Mouse (Mus musculus) forebrain, embryonic 10.5 days (tissue): ENCODE data around the gene Pcnx2. TPM values are rescaled to one million over a fixed set of nuclear protein-coding genes. Genes with fewer than 3 reads are reported as not detected.

Source experiments
- DNase-seq: peaks from one replicate; pipeline ENCODE4 v3.0.0-alpha.2; 2017; ENCODE audit warnings: low spot score; ENCODE audit errors: extremely low spot score
- H3K27ac ChIP-seq: fragments of 300-500 bp; sonication (generic); 2 replicates; pipeline ENCODE4 v1.5.1; 2016; ENCODE audit warnings: mild to moderate bottlenecking
- H3K27me3 ChIP-seq: fragments of 300-500 bp; sonication (generic); 2 replicates; pipeline ENCODE4 v1.6.1; 2016; ENCODE audit warnings: mild to moderate bottlenecking; ENCODE audit not compliant: poor library complexity, severe bottlenecking
- H3K36me3 ChIP-seq: fragments of 300-500 bp; sonication (generic); replicated peaks from 2 replicates; pipeline ENCODE4 v1.6.1; 2016; ENCODE audit warnings: mild to moderate bottlenecking, moderate library complexity
- H3K4me1 ChIP-seq: fragments of 300-500 bp; sonication (generic); 2 replicates; pipeline ENCODE4 v1.6.1; 2016
- H3K4me3 ChIP-seq: fragments of 300-500 bp; sonication (generic); 2 replicates; pipeline ENCODE4 v1.5.1; 2016; ENCODE audit warnings: mild to moderate bottlenecking, moderate library complexity
- H3K9me3 ChIP-seq: fragments of 300-500 bp; sonication (generic); 2 replicates; pipeline ENCODE4 v1.6.1; 2016; ENCODE audit warnings: mild to moderate bottlenecking, moderate library complexity
- WGBS: fragments of 180-500 bp; shearing (Covaris S2); methylation state at CpG from one replicate; pipeline ENCODE4 v1.1.7; 2016; 5-methylcytosine and 5-hydroxymethylcytosine counted together
- polyA plus RNA-seq: library from polyadenylated mRNA; unstranded; fragments of >200 nt; fragmentation: Nextera tagmentation; extraction: Ambion mirVana; gene quantifications from 2 replicates; pipeline ENCODE4 v1.2.1, GENCODE M21; 2016

The Pcnx2 gene
- polyA plus RNA-seq, 1 experiment from 2014 or later: 0.15 TPM

DNA sequence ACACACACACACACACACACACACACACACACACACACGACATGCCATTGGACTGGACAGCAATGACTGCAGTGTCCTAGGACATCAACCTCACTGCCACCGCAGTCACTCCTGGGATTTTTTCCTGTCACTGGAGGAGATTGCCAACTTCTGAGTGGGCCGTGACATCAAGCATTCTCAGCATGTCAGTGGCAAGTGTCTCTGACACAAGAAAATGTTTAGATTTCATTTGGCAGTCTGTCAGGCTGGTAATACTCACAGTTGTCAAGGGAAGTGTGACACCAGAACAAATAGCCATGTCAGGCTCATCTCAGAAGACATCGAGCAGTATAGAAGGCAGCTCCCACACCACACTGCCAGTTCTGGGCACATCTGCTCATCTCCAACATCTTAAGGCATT, 17.7 kb downstream of the Pcnx2 start:
- 88% methylated on average over 4 of the region's 4 CpGs for WGBS
- no peak for DNase-seq
- Histone ChIP-seq H3K9me3 (no peaks in the 10 kb centered on the region), H3K27ac (no peak overlapping the region), H3K4me1 (peaks cover 5% of the 10 kb centered on the region), H3K4me3 (no peak overlapping the region), H3K36me3 (no peaks in the 10 kb centered on the region), H3K27me3 (no peaks in the 10 kb centered on the region)

DNA sequence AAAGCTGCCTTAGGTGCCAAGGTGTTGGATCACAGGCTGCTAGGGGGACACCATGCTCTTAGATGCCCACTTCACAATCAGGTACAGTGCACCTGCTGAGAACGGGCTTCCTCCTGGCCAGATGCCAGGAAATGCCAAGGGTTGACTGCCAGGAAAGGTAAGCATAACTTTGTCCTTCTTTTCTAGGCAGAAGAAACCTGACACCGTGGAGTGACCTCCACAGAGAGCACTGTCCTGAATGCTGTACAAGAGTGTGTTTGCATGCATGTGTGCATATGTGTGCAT, 24.9 kb downstream of the Pcnx2 start:
- no peak overlapping the region for H3K27ac ChIP-seq
- no peaks in the 10 kb centered on the region for H3K27me3 ChIP-seq
- H3K4me1 ChIP-seq: peaks cover 33% of the 10 kb centered on the region
- no peak overlapping the region for H3K4me3 ChIP-seq
- no peaks in the 10 kb centered on the region for H3K36me3 ChIP-seq
- WGBS: 90% methylated on average over 2 of the region's 2 CpGs
- no peaks in the 10 kb centered on the region for H3K9me3 ChIP-seq
- no peak for DNase-seq

GRCm38 (mm10) chr8:125872501-125873249, 25.4 kb downstream of the Pcnx2 start:
- H3K4me1 ChIP-seq: peaks cover 33% of the 10 kb centered on the region
- H3K27me3 ChIP-seq: no peaks in the 10 kb centered on the region
- WGBS: 80% methylated on average over 9 of the region's 9 CpGs
- no peak for DNase-seq
- peak overlapping the region; percentile 40; the same call in 1 of the 2 replicates for H3K27ac ChIP-seq
- H3K9me3 ChIP-seq: no peaks in the 10 kb centered on the region
- no peak overlapping the region for H3K4me3 ChIP-seq
- no peaks in the 10 kb centered on the region for H3K36me3 ChIP-seq

DNA sequence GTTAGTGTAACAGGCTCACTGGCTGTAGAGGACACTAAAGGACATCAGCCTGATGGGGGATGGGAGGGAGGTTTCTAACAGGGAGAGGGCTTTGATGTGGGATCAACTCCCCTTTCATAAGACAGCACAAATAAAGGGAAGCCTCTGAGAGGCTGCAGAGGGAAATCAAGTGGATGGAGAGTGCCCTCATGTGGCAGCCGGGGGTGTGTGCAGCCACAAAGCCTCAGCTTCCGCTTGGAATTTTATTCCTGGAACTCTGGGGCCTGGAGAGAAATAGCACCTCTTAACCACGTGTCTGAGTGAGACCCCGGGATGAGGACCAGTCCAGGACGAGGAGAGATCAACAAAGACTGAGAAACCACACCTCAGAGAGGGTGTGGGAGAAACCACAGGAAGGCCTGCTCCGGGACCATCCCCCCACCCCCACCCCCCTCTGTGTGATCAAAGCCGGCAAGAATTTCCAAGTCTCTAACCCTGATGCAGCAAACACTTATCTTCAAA, 27.2 kb downstream of the Pcnx2 start:
- H3K27ac ChIP-seq: peak overlapping the region; percentile 79
- peak overlapping the region; percentile 16; the same call in 1 of the 2 replicates for H3K4me3 ChIP-seq
- DNase-seq: peak; percentile 81
- WGBS: 5% methylated on average over 7 of the region's 7 CpGs
- no peaks in the 10 kb centered on the region for H3K9me3 ChIP-seq
- no peaks in the 10 kb centered on the region for H3K27me3 ChIP-seq
- no peaks in the 10 kb centered on the region for H3K36me3 ChIP-seq
- peaks cover 28% of the 10 kb centered on the region for H3K4me1 ChIP-seq

GRCm38 (mm10) chr8:125870179-125870702, 27.9 kb downstream of the Pcnx2 start:
- Histone ChIP-seq H3K36me3 (no peaks in the 10 kb centered on the region), H3K9me3 (no peaks in the 10 kb centered on the region), H3K4me3 (no peak overlapping the region), H3K27ac (peak overlapping the region; percentile 79), H3K27me3 (no peaks in the 10 kb centered on the region), H3K4me1 (peaks cover 27% of the 10 kb centered on the region)
- no peak for DNase-seq
- 46% methylated on average over 6 of the region's 6 CpGs for WGBS

DNA sequence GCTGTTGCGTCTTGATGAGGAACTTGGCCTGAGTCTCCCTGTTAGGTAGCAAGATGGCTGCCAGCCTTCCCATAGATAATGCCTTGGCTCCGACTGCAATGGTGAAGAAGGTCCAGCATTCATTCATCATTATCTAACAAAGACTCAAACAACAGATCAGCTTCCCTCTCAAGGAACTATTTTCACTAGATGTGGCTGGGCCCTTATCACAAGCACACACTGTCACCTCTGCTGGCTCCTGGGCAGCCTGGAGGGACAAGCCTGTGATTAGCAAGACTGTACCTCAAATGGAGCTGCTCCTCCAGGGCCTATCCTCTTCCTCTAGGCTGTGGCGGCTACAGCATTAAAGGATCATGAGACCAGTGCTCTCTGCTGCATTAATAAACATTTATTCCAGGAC, 28.4 kb downstream of the Pcnx2 start:
- 77% methylated on average over 3 of the region's 3 CpGs for WGBS
- DNase-seq: no peak
- H3K9me3 ChIP-seq: no peaks in the 10 kb centered on the region

DNA sequence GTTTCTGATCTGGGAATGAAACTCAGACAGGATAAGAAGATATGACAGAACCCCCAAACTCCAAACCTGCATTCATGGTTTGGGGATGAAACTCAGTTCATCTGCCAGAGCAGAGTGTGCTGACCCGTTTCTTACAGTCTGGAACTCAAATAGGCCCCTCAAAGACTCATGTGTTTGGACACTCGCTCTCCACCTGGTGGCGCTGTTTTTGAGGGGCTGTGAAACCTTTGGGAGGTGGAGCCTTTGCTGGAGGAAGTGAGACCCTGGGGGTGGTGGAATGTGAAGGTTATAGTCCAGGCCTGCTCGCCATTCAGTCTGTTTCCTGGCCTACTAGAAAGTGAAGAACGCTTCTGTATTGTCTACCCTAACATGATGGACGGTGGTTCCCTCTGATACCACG, 29.6 kb downstream of the Pcnx2 start:
- DNase-seq: no peak

More for the DNA sequence above, 28.4 kb downstream of the Pcnx2 start:
- Histone ChIP-seq H3K4me1 (peaks cover 27% of the 10 kb centered on the region), H3K4me3 (no peak overlapping the region), H3K36me3 (no peaks in the 10 kb centered on the region), H3K27ac (peak overlapping the region; percentile 79), H3K27me3 (no peaks in the 10 kb centered on the region)

DNA sequence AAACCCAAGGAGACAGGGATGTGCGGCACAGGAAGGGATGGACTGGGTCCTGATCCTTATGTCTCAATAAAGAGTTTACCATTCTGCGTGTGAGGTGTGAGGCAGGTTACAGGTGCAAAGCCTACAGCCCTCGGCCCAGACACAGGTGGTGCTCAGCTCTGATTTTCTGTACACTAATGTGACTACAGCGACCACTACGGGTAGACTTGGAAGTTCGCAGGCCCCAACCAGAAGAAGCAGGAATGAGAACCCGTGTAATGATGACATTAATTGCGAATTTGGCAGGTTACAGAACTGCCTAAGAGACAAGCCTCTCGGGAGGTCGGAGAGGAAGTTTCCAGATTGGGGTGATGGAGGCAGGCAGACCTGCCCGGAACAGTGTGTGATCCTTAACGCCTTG, 32.0 kb downstream of the Pcnx2 start:
- no peaks in the 10 kb centered on the region for H3K36me3 ChIP-seq
- H3K4me1 ChIP-seq: peaks cover 16% of the 10 kb centered on the region
- no peak overlapping the region for H3K27ac ChIP-seq
- no peaks in the 10 kb centered on the region for H3K9me3 ChIP-seq
- no peaks in the 10 kb centered on the region for H3K27me3 ChIP-seq
- H3K4me3 ChIP-seq: no peak overlapping the region
- no peak for DNase-seq
- 86% methylated on average over 12 of the region's 12 CpGs for WGBS

More for the DNA sequence above, 29.6 kb downstream of the Pcnx2 start:
- Histone ChIP-seq H3K4me3 (no peak overlapping the region), H3K36me3 (no peaks in the 10 kb centered on the region), H3K4me1 (peaks cover 27% of the 10 kb centered on the region), H3K27me3 (no peaks in the 10 kb centered on the region), H3K9me3 (no peaks in the 10 kb centered on the region), H3K27ac (no peak overlapping the region)
- 80% methylated on average over 7 of the region's 7 CpGs for WGBS

GRCm38 (mm10) chr8:125857251-125857650, 40.9 kb downstream of the Pcnx2 start:
- Histone ChIP-seq H3K36me3 (no peaks in the 10 kb centered on the region), H3K27ac (no peak overlapping the region), H3K4me3 (no peak overlapping the region), H3K4me1 (peaks cover 17% of the 10 kb centered on the region), H3K27me3 (no peaks in the 10 kb centered on the region), H3K9me3 (no peaks in the 10 kb centered on the region)
- 73% methylated on average over 6 of the region's 6 CpGs for WGBS
- DNase-seq: no peak

DNA sequence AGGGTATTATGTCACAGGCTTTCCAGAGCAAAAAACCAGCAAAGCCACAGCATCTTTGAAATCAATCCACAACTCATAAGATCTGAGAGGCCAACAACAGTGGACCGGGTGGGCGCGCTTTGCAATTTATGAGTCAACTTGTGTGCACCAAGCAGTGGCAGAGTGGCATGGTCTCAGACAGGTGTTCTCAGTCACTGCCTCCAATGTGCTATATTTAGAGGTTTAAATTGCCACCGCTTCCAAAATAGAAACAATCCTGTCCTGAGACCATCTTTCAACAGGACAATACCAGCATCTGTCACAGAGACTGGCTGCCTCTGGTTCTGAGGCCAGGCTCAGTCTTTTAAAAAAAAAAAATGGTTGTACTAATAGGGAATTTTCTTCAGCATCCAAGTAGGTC, 42.0 kb downstream of the Pcnx2 start:
- Histone ChIP-seq H3K27ac (no peak overlapping the region), H3K9me3 (no peaks in the 10 kb centered on the region), H3K27me3 (no peaks in the 10 kb centered on the region), H3K4me1 (peaks cover 17% of the 10 kb centered on the region), H3K36me3 (no peaks in the 10 kb centered on the region), H3K4me3 (no peak overlapping the region)
- no peak for DNase-seq
- 93% methylated on average over 4 of the region's 4 CpGs for WGBS

DNA sequence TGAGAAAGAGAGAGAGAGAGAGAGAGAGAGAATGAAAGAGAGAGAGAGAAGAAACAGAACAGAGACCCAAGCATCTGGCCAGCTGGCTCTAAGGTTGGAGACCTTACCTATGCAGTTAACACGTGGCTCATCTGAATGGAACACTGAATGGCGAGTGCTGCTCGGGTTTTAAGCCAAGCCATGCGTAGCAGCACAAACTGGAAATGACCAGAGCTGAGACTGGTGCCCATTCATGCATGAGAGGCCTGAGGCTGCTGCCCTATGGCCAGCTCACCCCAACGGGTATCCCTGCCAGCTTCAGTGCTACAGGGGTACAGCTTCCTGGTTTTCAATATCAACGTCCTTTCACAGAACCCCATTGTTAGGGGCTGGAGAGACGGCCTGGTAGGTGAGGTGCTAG, 43.7 kb downstream of the Pcnx2 start:
- no peaks in the 10 kb centered on the region for H3K36me3 ChIP-seq
- 74% methylated on average over 7 of the region's 7 CpGs for WGBS
- DNase-seq: no peak
- H3K4me3 ChIP-seq: no peak overlapping the region
- no peak overlapping the region for H3K27ac ChIP-seq
- H3K9me3 ChIP-seq: no peaks in the 10 kb centered on the region
- peaks cover 17% of the 10 kb centered on the region for H3K4me1 ChIP-seq
- no peaks in the 10 kb centered on the region for H3K27me3 ChIP-seq

GRCm38 (mm10) chr8:125853300-125853699, 44.8 kb downstream of the Pcnx2 start:
- Histone ChIP-seq H3K27ac (no peak overlapping the region), H3K27me3 (no peaks in the 10 kb centered on the region), H3K36me3 (no peaks in the 10 kb centered on the region), H3K4me1 (peaks cover 17% of the 10 kb centered on the region), H3K9me3 (no peaks in the 10 kb centered on the region), H3K4me3 (no peak overlapping the region)
- DNase-seq: no peak
- 85% methylated on average over 5 of the region's 5 CpGs for WGBS

GRCm38 (mm10) chr8:125849181-125849580, 48.9 kb downstream of the Pcnx2 start:
- Histone ChIP-seq H3K27ac (no peak overlapping the region), H3K27me3 (no peaks in the 10 kb centered on the region), H3K4me1 (peaks cover 13% of the 10 kb centered on the region), H3K9me3 (no peaks in the 10 kb centered on the region), H3K4me3 (no peak overlapping the region), H3K36me3 (no peaks in the 10 kb centered on the region)
- DNase-seq: no peak
- WGBS: 83% methylated on average over 4 of the region's 4 CpGs
